Comparison of ENCODE assay signal across 9 mouse cellular contexts in the genomic region with DNA sequence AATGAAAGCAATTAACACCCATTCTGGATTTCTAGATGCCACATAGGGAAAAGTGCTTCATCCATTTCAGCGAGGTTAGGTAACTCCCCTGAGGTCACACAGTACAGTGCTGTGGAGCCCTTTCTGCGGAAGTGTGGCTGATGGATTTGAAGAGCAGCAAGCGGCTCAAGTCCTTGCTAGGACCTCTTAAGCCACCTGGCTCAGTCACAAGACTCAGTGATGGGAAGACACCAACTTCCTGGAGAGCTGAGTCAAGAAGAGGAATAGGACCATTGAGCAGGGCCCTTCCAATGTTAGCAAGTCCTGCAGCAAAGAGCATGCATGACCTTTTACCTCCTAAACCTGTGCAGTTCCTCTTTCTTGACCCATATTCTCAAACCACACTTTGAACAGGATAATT. TPM values are rescaled to one million over a fixed set of nuclear protein-coding genes. Genes with fewer than 3 reads are reported as not detected.
DNase-seq lines count a peak whose midpoint lies in the region; ATAC-seq and TF ChIP-seq lines count a peak whose summit lies in the region.
"Had no signal": no experiment of that assay in that cellular context is flagged by ENCODE, and none has a peak within 500 bp of the region (broad histone marks: within the 10 kb centered on the region; RNA-seq: fewer than 3 reads in every experiment).

No protein-coding gene starts in this region.

- WGBS in hindbrain, embryonic 12.5 days: 50% methylated on average over 3 of the region's 3 CpGs

- peak overlapping the region; percentile 75 for H3K4me3 ChIP-seq in left cerebral cortex, adult 2 months
- peak overlapping the region; percentile 54 for H3K4me3 ChIP-seq in hindbrain, embryonic 12.5 days

- H3K4me2 ChIP-seq in hindbrain, embryonic 12.5 days (replicated peaks): peak overlapping the region; percentile 86

- no peak for DNase-seq in left cerebral cortex, adult 2 months (ENCODE audit: extremely low spot score in 1 of 2, low spot score in 2 of 2)
- DNase-seq in left cerebral cortex, adult 18-20 months (ENCODE audit: low spot score in 2 of 2): no peak
- no peak for DNase-seq in cerebellum, postnatal 25 days
- DNase-seq in natural killer cell, adult 2 months (ENCODE audit: low spot score in 2 of 2): no peak
- no peak for DNase-seq in right cerebral cortex, adult 18-20 months

- TF ChIP-seq CTCF in left cerebral cortex, adult 2 months (IDR thresholded peaks at IDR 0.05): no peak

- no peaks in the 10 kb centered on the region for H3K9me3 ChIP-seq in hindbrain, embryonic 12.5 days (replicated peaks)
- H3K9me3 ChIP-seq: limb, embryonic 12.5 days had no signal

- H3K4me1 ChIP-seq in hindbrain, embryonic 12.5 days: peaks cover 6% of the 10 kb centered on the region

- H3K36me3 ChIP-seq in hindbrain, embryonic 12.5 days: no peaks in the 10 kb centered on the region
- H3K36me3 ChIP-seq: limb, embryonic 12.5 days had no signal

- ATAC-seq in common myeloid progenitor, adult 5-6 weeks (replicated peaks; ENCODE audit: low read depth, poor library complexity, severe bottlenecking): 0 out of 2 replicates have a peak, but pooled peaks have one; percentile 37
- no peak for ATAC-seq in hindbrain, embryonic 12.5 days (ENCODE audit: low FRiP score)
- peak; percentile 38 for ATAC-seq in monocyte, adult 5-6 weeks (replicated peaks; ENCODE audit: insufficient number of reproducible peaks, low FRiP score, low TSS enrichment, poor library complexity, severe bottlenecking)

- H3K27ac ChIP-seq in left cerebral cortex, adult 2 months: peak overlapping the region; percentile 83
- no peak overlapping the region for H3K27ac ChIP-seq in hindbrain, embryonic 12.5 days
- H3K27ac ChIP-seq: limb, embryonic 12.5 days had no signal

- H3K27me3 ChIP-seq in hindbrain, embryonic 12.5 days: peaks cover 52% of the 10 kb centered on the region

- no peak overlapping the region for H3K9ac ChIP-seq in hindbrain, embryonic 12.5 days

- intact Hi-C loops in left cerebral cortex, adult 2 months (cut with DNase I): no loop called here

RNA-seq across cellular contexts. Expression of a gene that starts 1.5 kb away (rescaled TPM):
- total RNA-seq in left cerebral cortex, adult 2 months (2021): 10 to 100 TPM; 17.6 to 19.5 TPM
- 10 to 100 TPM; 18.7 to 19.7 TPM for total RNA-seq in left cerebral cortex, adult 18-20 months (2021)
- 0.05 and 1.0 TPM in 2 replicates for total RNA-seq in common myeloid progenitor, adult 5-6 weeks (2017)
- 8.0 and 8.9 TPM in 2 replicates for polyA plus RNA-seq in hindbrain, embryonic 12.5 days (2016; fragmentation: Nextera tagmentation; extraction: Ambion mirVana)
- total RNA-seq in monocyte, adult 5-6 weeks (2017): 4.2 to 9.3 TPM (median 6.3 TPM) in 3 replicates
